Mouse (Mus musculus) embryo, embryonic 11.5 days (tissue): ENCODE data around the gene Fbxw21.

Experiments
- DNase-seq: peaks from one replicate; pipeline ENCODE4 v3.0.0-alpha.2; 2012; ENCODE audit warnings: low read depth, low spot score

Gene Fbxw21

GRCm38 (mm10) chr9:109090446-109090845 is 71.4 kb downstream of the Fbxw21 start:
- no peak for DNase-seq
